Mouse (Mus musculus): ENCODE data around the gene Fa2h. TPM values are rescaled to one million over a fixed set of nuclear protein-coding genes. Genes with fewer than 3 reads are reported as not detected.

Fa2h gene
- polyA plus RNA-seq (2012; rRNA removed) = 0.73 and 0.87 TPM in 2 replicates

DNA sequence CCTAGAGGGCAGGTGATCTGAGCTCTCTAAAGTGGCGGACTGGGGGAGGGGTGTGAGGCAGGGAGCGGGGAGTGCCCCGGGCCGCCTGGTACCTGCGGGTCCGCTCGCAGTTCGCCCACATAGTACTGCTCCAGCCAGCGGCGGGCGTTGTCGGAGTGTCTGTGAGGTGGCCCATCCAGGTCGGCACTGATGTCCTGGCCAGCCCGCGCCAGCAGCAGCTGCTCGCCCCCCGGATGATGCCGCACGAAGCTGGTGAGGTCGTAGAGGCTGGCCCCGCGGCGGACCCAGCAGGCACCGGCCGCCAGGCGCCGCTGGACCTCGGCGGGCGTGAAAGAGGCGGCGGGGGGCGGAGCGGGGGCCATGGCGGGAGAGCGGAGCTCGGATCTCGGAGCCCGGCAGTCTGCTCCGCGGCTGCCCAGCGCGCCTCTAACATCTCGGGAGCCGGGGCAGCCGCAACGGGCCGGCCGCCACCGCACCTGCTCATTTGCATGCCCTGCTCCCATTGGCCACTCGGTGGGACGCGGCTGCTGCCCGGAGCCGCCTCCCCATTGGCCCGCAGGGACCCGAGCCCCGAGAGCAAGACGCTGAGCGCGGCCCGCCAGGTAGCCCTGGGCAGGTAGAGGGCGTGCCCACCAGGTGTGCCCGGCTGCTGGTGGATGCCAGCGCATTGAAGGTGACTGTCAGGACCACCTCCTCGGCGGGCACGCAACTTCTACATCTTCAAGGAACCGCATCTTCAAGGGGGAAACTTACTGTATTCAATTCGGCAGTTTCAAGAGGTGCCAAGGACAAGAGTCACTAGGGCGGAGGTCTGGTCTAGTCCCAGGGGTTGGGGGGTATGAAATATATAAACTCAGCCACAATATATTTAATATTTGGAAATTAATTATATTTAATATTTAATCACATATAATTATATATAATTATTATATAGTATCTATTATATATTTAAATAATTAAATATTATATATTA is at the start of gene Fa2h:
Gene Fa2h, minus strand, starts transcription at position 434 of the 973 bp plus-strand sequence.
- WGBS = 2% methylated on average over 71 of the region's 71 CpGs
- no peak within 1 kb of the TSS for H3K27ac ChIP-seq (ENCODE audit: control insufficient read depth, insufficient read depth, low read length)
- H3K27me3 ChIP-seq (ENCODE audit: control insufficient read depth, insufficient read depth, low read length) = peaks cover 20% of the 10 kb centered on the region
- peak within 1 kb of the TSS; percentile 5 for H3K4me3 ChIP-seq (ENCODE audit: control insufficient read depth, insufficient read depth, low read length)
- TF ChIP-seq CTCF (IDR thresholded peaks at IDR 0.05; ENCODE audit: borderline replicate concordance, control insufficient read depth, extremely low read depth, insufficient read depth, low read length, poor library complexity) (no peak), POLR2A (IDR thresholded peaks at IDR 0.05; ENCODE audit: control insufficient read depth, extremely low read depth, insufficient read depth, low read length, poor library complexity) (no peak)
- DNase-seq = peak; percentile 46
- H3K36me3 ChIP-seq (ENCODE audit: control insufficient read depth, insufficient read depth, low read length) = no peaks in the 10 kb centered on the region
- peaks cover 5% of the 10 kb centered on the region for H3K4me1 ChIP-seq (replicated peaks; ENCODE audit: control insufficient read depth, insufficient read depth, low read length)

DNA sequence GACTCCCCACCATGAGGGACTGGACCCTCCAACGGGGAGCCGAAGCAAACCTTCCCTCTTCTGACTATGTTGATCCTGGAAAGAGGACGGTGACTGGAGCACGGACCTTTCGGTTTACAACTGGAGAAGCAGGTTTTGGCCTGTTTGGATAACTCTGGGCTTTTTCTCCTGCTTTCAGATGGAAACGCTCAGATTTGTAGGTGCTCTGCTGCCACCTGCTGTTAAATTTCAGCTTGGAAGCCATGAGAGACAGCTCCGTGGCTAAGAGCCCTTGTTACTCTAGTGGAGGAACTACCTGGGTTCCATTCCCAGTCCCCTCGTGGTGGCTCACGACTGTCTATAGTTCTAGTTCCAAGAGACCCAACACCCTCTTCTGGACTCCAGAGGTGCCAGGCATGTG is 45.6 kb upstream of the Fa2h start:
- H3K36me3 ChIP-seq (ENCODE audit: control insufficient read depth, insufficient read depth, low read length) = no peaks in the 10 kb centered on the region
- H3K27ac ChIP-seq (ENCODE audit: control insufficient read depth, insufficient read depth, low read length) = no peak overlapping the region
- no peaks in the 10 kb centered on the region for H3K27me3 ChIP-seq (ENCODE audit: control insufficient read depth, insufficient read depth, low read length)
- H3K4me3 ChIP-seq (ENCODE audit: control insufficient read depth, insufficient read depth, low read length) = no peak overlapping the region
- H3K4me1 ChIP-seq (replicated peaks; ENCODE audit: control insufficient read depth, insufficient read depth, low read length) = peaks cover 3% of the 10 kb centered on the region
- TF ChIP-seq POLR2A (IDR thresholded peaks at IDR 0.05; ENCODE audit: control insufficient read depth, extremely low read depth, insufficient read depth, low read length, poor library complexity) (no peak), CTCF (IDR thresholded peaks at IDR 0.05; ENCODE audit: borderline replicate concordance, control insufficient read depth, extremely low read depth, insufficient read depth, low read length, poor library complexity) (no peak)
- 25% methylated on average over 9 of the region's 9 CpGs for WGBS
- peak; percentile 61 for DNase-seq

DNA sequence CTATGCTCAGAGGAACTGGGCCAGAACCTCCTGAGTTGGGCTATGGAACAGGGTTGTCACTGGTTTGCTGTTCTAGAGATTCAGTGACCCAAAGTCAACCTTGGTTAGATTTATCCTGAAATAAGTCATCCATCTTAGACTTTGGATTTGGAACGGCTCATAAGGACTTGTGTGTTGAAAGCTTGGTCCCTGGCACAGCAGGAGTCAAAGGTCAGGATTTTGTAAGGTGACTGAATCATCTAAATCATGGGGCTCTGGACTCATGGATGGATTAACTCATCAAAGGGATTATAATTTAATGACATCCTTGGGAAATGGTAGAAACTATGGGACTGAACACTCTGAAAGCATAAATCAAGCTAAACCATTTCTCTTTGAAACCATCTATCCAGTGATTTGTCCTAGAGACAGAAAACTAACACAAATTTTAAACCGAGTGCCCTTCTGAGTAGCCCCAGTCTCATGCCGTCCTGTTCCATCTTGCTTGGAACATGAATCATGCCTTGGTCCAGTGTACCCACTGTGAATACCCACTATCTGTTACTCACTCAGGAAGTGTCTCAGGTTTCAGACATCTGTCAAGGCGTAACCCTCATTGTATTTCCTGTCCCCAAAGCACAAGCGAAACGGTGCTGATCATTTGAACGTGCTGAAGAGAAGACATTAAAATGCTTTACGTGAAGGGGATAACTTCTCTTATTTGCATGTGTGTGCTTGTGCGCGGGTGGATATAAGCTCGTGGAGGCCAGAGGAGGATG is 41.6 kb upstream of the Fa2h start:
- peak; percentile 22 for DNase-seq
- Histone ChIP-seq H3K4me3 (ENCODE audit: control insufficient read depth, insufficient read depth, low read length) (no peak overlapping the region), H3K4me1 (replicated peaks; ENCODE audit: control insufficient read depth, insufficient read depth, low read length) (peaks cover 3% of the 10 kb centered on the region), H3K27ac (ENCODE audit: control insufficient read depth, insufficient read depth, low read length) (no peak overlapping the region), H3K27me3 (ENCODE audit: control insufficient read depth, insufficient read depth, low read length) (no peaks in the 10 kb centered on the region), H3K36me3 (ENCODE audit: control insufficient read depth, insufficient read depth, low read length) (no peaks in the 10 kb centered on the region)
- 38% methylated on average over 11 of the region's 11 CpGs for WGBS
- TF ChIP-seq CTCF (IDR thresholded peaks at IDR 0.05; ENCODE audit: borderline replicate concordance, control insufficient read depth, extremely low read depth, insufficient read depth, low read length, poor library complexity) (no peak), POLR2A (IDR thresholded peaks at IDR 0.05; ENCODE audit: control insufficient read depth, extremely low read depth, insufficient read depth, low read length, poor library complexity) (no peak)

DNA sequence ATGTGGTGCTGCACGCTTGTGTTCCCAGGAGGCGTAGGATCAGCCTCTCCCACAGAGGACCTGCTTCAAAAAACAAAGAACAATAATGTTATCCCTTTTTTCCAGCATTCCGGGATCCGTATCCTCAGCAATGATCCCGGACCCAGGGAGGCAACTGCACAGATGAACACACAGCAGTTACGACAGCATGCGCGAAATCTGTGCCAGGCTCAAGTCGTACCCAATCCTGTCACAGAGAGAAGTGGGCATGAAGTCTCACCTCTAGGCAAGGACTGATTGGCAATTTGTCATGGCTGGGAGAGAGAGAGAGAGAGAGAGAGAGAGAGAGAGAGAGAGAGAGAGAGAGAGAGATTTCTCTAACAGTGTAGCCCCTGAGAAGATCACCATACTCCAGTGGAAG is 31.0 kb upstream of the Fa2h start:
- H3K27ac ChIP-seq (ENCODE audit: control insufficient read depth, insufficient read depth, low read length) = no peak overlapping the region
- no peaks in the 10 kb centered on the region for H3K27me3 ChIP-seq (ENCODE audit: control insufficient read depth, insufficient read depth, low read length)
- no peaks in the 10 kb centered on the region for H3K4me1 ChIP-seq (replicated peaks; ENCODE audit: control insufficient read depth, insufficient read depth, low read length)
- no peaks in the 10 kb centered on the region for H3K36me3 ChIP-seq (ENCODE audit: control insufficient read depth, insufficient read depth, low read length)
- H3K4me3 ChIP-seq (ENCODE audit: control insufficient read depth, insufficient read depth, low read length) = no peak overlapping the region
- 96% methylated on average over 9 of the region's 9 CpGs for WGBS
- no peak for TF ChIP-seq POLR2A (IDR thresholded peaks at IDR 0.05; ENCODE audit: control insufficient read depth, extremely low read depth, insufficient read depth, low read length, poor library complexity)
- no peak for DNase-seq

DNA sequence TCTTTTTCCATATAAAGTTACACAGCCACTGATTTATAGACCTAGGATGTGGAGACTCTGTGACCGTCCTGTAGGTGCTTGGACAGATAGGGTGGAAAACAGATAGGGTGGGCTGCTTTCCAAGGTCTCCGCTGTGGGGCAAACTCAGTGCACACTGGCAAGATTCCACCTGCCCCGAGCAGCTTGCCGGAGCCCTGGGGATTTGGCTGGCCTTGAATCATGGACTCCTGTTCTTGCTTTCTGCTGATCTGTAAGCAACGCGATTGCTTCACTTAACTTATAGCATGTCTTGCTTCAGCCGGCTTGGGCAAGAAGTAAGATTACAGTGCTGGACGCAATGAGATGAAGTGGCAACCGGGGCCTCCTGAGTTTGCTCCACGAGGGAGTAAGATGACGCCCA is 30.6 kb upstream of the Fa2h start:
- no peak overlapping the region for H3K4me3 ChIP-seq (ENCODE audit: control insufficient read depth, insufficient read depth, low read length)
- TF ChIP-seq CTCF (IDR thresholded peaks at IDR 0.05; ENCODE audit: borderline replicate concordance, control insufficient read depth, extremely low read depth, insufficient read depth, low read length, poor library complexity) = no peak
- WGBS = 93% methylated on average over 11 of the region's 11 CpGs
- H3K27me3 ChIP-seq (ENCODE audit: control insufficient read depth, insufficient read depth, low read length) = no peaks in the 10 kb centered on the region
- no peaks in the 10 kb centered on the region for H3K4me1 ChIP-seq (replicated peaks; ENCODE audit: control insufficient read depth, insufficient read depth, low read length)
- no peaks in the 10 kb centered on the region for H3K36me3 ChIP-seq (ENCODE audit: control insufficient read depth, insufficient read depth, low read length)
- no peak overlapping the region for H3K27ac ChIP-seq (ENCODE audit: control insufficient read depth, insufficient read depth, low read length)
- DNase-seq = no peak

DNA sequence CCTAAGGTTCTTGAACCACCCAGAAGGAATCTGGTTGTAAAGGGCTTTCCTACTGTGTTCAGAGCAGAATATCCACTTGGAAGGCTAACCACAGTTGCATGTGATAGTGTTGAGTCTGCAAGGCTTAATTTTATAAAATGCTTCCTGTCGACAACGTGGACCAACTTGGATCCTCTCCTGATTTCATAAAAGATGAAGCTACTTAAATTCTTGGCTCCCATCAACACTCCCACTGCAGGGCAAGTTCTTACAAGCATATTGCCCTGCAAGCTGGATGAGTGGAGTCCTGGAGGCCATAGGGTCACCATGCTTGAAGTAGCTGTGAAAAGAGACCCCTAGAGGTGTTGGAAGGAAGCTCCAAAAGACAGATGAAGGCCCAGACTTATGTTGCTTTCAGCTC is 29.0 kb upstream of the Fa2h start:
- Histone ChIP-seq H3K27ac (ENCODE audit: control insufficient read depth, insufficient read depth, low read length) (no peak overlapping the region), H3K4me3 (ENCODE audit: control insufficient read depth, insufficient read depth, low read length) (no peak overlapping the region), H3K27me3 (ENCODE audit: control insufficient read depth, insufficient read depth, low read length) (no peaks in the 10 kb centered on the region), H3K36me3 (ENCODE audit: control insufficient read depth, insufficient read depth, low read length) (no peaks in the 10 kb centered on the region), H3K4me1 (replicated peaks; ENCODE audit: control insufficient read depth, insufficient read depth, low read length) (no peaks in the 10 kb centered on the region)
- WGBS = 84% methylated on average over 2 of the region's 2 CpGs
- TF ChIP-seq CTCF (IDR thresholded peaks at IDR 0.05; ENCODE audit: borderline replicate concordance, control insufficient read depth, extremely low read depth, insufficient read depth, low read length, poor library complexity) = no peak
- TF ChIP-seq POLR2A (IDR thresholded peaks at IDR 0.05; ENCODE audit: control insufficient read depth, extremely low read depth, insufficient read depth, low read length, poor library complexity) = no peak
- DNase-seq = no peak
